Mouse (Mus musculus): Measurements from ENCODE around the gene Cnnm4. TPM values are rescaled to one million over a fixed set of nuclear protein-coding genes. Genes with fewer than 3 reads are reported as not detected.
"Not testable (repeated sequence)": the region's sequence is repeated elsewhere in the genome, so short reads cannot be mapped to it uniquely, and the experiment has no call there.

Gene Cnnm4
- polyA plus RNA-seq, 1 experiment from 2014 or later = 17.7 TPM

DNA sequence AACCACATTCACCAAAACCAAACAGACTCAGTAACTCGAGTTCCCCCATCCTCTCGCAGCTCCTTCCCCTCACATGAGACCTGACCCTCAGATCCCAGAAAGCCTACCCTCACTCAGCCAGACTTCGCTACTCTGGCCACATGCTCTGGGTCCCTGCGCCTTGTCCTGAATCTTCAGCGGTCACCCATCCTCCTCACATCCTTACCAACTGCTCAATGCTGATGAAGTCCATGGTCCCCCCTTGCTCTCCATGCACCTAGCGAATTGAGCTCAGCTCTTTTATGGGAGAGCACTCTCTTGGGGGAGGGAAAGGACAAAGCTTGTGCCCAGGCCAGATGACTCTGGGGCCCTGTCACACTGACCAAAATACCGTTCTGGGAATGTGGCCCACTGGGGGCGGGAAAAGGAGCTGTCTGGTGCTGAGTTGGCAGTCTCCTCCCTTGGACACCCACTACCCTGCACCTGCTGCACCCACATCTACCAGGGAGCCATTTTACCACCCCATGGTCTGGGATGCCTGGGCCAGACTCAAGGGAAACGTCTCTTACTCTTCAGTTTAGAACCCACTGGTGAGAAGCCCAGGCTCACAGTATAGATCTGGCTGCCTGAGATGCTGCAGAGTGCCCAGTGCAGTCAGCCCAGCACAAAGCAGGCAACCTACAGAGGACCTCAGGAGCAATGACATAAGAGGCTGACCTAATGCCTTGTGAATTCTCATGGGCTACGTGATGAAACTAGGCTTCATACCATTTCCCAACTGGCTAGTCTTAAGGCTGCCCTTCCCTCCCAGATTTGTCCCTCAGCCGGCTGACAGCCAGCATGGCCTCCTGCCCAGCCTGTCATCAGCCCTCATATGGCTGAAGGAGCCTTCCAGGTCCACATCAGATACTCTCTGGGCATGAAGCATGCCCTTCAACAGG, 64.3 kb downstream of the Cnnm4 start:
- WGBS = 81% methylated on average over 11 of the region's 11 CpGs
- Histone ChIP-seq H3K4me2 (no peak overlapping the region), H3K9ac (no peak overlapping the region), H3K27ac (no peak overlapping the region), H3K27me3 (replicated peaks) (no peaks in the 10 kb centered on the region), H3K4me3 (replicated peaks) (no peak overlapping the region), H3K9me3 (no peaks in the 10 kb centered on the region), H3K36me3 (peaks cover 12% of the 10 kb centered on the region), H3K4me1 (0 out of 2 replicates have a peak, but pooled peaks cover 4% of the 10 kb centered on the region)
- no peak for ATAC-seq (ENCODE audit: insufficient read depth, low FRiP score, low read depth)

GRCm38 (mm10) chr1:36536397-36536728, 64.9 kb downstream of the Cnnm4 start:
- H3K36me3 ChIP-seq = peaks cover 16% of the 10 kb centered on the region
- H3K4me3 ChIP-seq (replicated peaks) = no peak overlapping the region
- H3K9ac ChIP-seq = no peak overlapping the region
- no peak overlapping the region for H3K4me2 ChIP-seq
- no peak for ATAC-seq (ENCODE audit: insufficient read depth, low FRiP score, low read depth)
- H3K9me3 ChIP-seq = no peaks in the 10 kb centered on the region
- 53% methylated on average over 8 of the region's 8 CpGs for WGBS
- H3K4me1 ChIP-seq = 0 out of 2 replicates have a peak, but pooled peaks cover 2% of the 10 kb centered on the region
- no peaks in the 10 kb centered on the region for H3K27me3 ChIP-seq (replicated peaks)
- no peak overlapping the region for H3K27ac ChIP-seq

DNA sequence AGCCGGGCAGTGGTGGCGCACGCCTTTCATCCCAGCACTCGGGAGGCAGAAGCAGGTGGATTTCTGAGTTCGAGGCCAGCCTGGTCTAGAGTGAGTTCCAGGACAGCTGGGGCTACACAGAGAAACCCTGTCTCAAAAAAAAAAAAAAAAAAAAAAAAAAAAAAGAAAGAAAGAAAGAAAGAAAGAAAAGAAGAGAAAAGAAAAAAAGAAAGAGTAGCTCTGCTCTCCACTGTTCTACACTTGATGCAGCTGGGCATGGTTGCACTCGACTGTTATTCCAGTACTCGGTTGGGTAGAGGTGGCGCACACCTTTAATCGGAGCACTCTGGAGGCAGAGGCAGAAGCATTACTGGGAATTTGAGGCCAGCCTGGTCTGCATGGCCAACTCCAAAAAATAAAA, 65.4 kb downstream of the Cnnm4 start, which contains the start of gene Ankrd23:
Gene Ankrd23 (minus strand): TSS at position 101 of the 400 bp plus-strand sequence.
- 88% methylated on average over 9 of the region's 9 CpGs for WGBS
- peaks cover 21% of the 10 kb centered on the region for H3K36me3 ChIP-seq
- not testable (repeated sequence) for H3K27me3 ChIP-seq (replicated peaks); ATAC-seq (ENCODE audit: insufficient read depth, low FRiP score, low read depth); H3K9ac ChIP-seq; H3K4me1 ChIP-seq; H3K4me2 ChIP-seq; H3K4me3 ChIP-seq (replicated peaks); H3K27ac ChIP-seq; H3K9me3 ChIP-seq

GRCm38 (mm10) chr1:36538727-36539126, 67.3 kb downstream of the Cnnm4 start:
- no peak overlapping the region for H3K9ac ChIP-seq
- 79% methylated on average over 4 of the region's 4 CpGs for WGBS
- ATAC-seq (ENCODE audit: insufficient read depth, low FRiP score, low read depth) = no peak
- H3K36me3 ChIP-seq = peaks cover 27% of the 10 kb centered on the region
- no peak overlapping the region for H3K4me3 ChIP-seq (replicated peaks)
- H3K27me3 ChIP-seq (replicated peaks) = no peaks in the 10 kb centered on the region
- no peak overlapping the region for H3K4me2 ChIP-seq
- H3K4me1 ChIP-seq = no peaks in the 10 kb centered on the region
- no peak overlapping the region for H3K27ac ChIP-seq
- H3K9me3 ChIP-seq = no peaks in the 10 kb centered on the region

GRCm38 (mm10) chr1:36539186-36539585, 67.8 kb downstream of the Cnnm4 start, which contains the start of gene Gm42417:
TSS of gene Gm42417 (minus strand) at chr1:36539429.
- 35% methylated on average over 9 of the region's 9 CpGs for WGBS
- H3K27ac ChIP-seq = no peak within 1 kb of the TSS
- ATAC-seq (ENCODE audit: insufficient read depth, low FRiP score, low read depth) = peak; percentile 81

DNA sequence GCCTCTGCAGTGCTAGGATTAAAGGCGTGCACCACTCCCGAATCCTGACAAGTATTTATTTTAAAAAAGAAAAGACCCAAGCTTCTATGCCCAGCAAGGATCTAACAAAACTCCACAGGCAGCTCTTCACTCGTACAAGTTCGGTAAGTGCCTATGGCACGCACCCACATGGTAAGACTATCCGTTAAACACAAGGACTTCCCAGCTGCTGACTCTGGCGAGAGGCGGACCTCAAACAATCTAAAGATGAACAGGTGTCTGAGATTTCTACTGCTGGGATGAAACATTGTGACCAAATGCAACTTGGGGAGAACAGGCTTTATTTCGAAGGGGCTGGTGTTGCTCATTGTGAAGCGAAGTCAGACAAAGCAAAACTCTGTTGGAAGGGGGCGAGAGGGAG, 68.7 kb downstream of the Cnnm4 start:
- Histone ChIP-seq H3K4me1 (no peaks in the 10 kb centered on the region), H3K27ac (no peak overlapping the region), H3K9me3 (no peaks in the 10 kb centered on the region), H3K4me2 (no peak overlapping the region), H3K36me3 (peaks cover 27% of the 10 kb centered on the region), H3K9ac (no peak overlapping the region), H3K4me3 (replicated peaks) (no peak overlapping the region), H3K27me3 (replicated peaks) (no peaks in the 10 kb centered on the region)
- no peak for ATAC-seq (ENCODE audit: insufficient read depth, low FRiP score, low read depth)
- WGBS = 86% methylated on average over 11 of the region's 11 CpGs

More at GRCm38 (mm10) chr1:36539186-36539585, 67.8 kb downstream of the Cnnm4 start, which contains the start of gene Gm42417:
- Histone ChIP-seq H3K36me3 (peaks cover 27% of the 10 kb centered on the region), H3K4me2 (no peak within 1 kb of the TSS), H3K4me1 (no peaks in the 10 kb centered on the region), H3K9ac (no peak within 1 kb of the TSS), H3K27me3 (replicated peaks) (no peaks in the 10 kb centered on the region), H3K4me3 (replicated peaks) (no peak within 1 kb of the TSS), H3K9me3 (no peaks in the 10 kb centered on the region)

DNA sequence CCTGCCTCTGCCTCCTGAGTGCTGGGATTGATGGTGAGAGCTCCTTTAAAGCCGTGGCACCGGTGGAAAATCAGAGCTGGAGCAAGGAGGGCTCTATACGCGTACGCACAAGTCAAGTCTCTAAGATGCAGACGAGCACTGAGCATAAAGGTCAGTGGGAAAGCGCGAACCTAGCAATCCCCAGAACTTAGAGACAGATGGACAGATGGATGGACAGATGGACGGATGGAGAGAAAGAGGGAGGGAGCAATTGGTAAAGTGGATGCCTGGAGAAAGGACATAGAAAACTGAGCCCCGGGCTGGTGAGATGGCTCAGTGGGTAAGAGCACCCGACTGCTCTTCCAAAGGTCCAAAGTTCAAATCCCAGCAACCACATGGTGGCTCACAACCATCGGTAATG, 69.4 kb downstream of the Cnnm4 start:
- Histone ChIP-seq H3K4me2 (no peak overlapping the region), H3K27me3 (replicated peaks) (no peaks in the 10 kb centered on the region), H3K27ac (no peak overlapping the region), H3K4me3 (replicated peaks) (no peak overlapping the region), H3K9me3 (no peaks in the 10 kb centered on the region), H3K4me1 (no peaks in the 10 kb centered on the region; the same call in 1 of the 2 replicates), H3K9ac (no peak overlapping the region), H3K36me3 (peaks cover 27% of the 10 kb centered on the region)
- 94% methylated on average over 12 of the region's 12 CpGs for WGBS
- ATAC-seq (ENCODE audit: insufficient read depth, low FRiP score, low read depth) = no peak

- no peaks in the 10 kb centered on the region for H3K27me3 ChIP-seq (replicated peaks)
- ATAC-seq (ENCODE audit: insufficient read depth, low FRiP score, low read depth) = no peak
- 95% methylated on average over 16 of the region's 16 CpGs for WGBS
- H3K4me3 ChIP-seq (replicated peaks) = no peak overlapping the region
- no peak overlapping the region for H3K4me2 ChIP-seq
- H3K9me3 ChIP-seq = no peaks in the 10 kb centered on the region
- no peaks in the 10 kb centered on the region; the same call in 1 of the 2 replicates for H3K4me1 ChIP-seq
- peaks cover 27% of the 10 kb centered on the region for H3K36me3 ChIP-seq
- no peak overlapping the region for H3K9ac ChIP-seq
- H3K27ac ChIP-seq = no peak overlapping the region
Observed at GRCm38 (mm10) chr1:36541844-36542243, 70.4 kb downstream of the Cnnm4 start.

DNA sequence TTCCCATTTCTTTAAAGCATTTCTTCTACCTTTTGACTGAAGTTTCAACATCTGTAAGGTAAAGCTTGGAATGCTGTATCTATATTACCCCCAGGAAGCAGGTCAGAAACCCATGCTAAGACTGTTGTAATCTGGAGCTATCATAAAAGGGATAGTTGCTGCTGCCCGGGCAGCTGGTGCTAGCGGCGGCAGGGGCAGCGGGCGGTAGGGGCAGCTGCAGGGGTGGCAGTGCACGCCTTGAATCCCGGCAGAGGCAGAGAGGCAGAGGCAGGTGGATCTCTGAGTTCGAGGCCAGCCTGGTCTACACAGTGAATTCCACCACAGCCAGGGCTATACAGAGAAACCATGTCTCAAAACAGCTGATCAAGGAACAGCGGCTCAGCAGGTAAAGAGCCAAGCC, 71.5 kb downstream of the Cnnm4 start:
- Histone ChIP-seq H3K4me1 (peaks cover 6% of the 10 kb centered on the region), H3K36me3 (peaks cover 23% of the 10 kb centered on the region), H3K9me3 (no peaks in the 10 kb centered on the region), H3K27ac (no peak overlapping the region), H3K27me3 (replicated peaks) (no peaks in the 10 kb centered on the region), H3K4me3 (replicated peaks) (no peak overlapping the region), H3K9ac (no peak overlapping the region), H3K4me2 (no peak overlapping the region)
- ATAC-seq (ENCODE audit: insufficient read depth, low FRiP score, low read depth) = no peak
- 92% methylated on average over 9 of the region's 9 CpGs for WGBS

GRCm38 (mm10) chr1:36545382-36545781, 74.0 kb downstream of the Cnnm4 start:
- 63% methylated on average over 2 of the region's 2 CpGs for WGBS
- H3K36me3 ChIP-seq = peaks cover 33% of the 10 kb centered on the region
- no peaks in the 10 kb centered on the region for H3K9me3 ChIP-seq
- H3K4me2 ChIP-seq = peak overlapping the region; percentile 80
- H3K4me3 ChIP-seq (replicated peaks) = no peak overlapping the region
- no peaks in the 10 kb centered on the region for H3K27me3 ChIP-seq (replicated peaks)
- ATAC-seq (ENCODE audit: insufficient read depth, low FRiP score, low read depth) = no peak
- no peak overlapping the region for H3K27ac ChIP-seq
- peaks cover 21% of the 10 kb centered on the region for H3K4me1 ChIP-seq
- no peak overlapping the region for H3K9ac ChIP-seq

DNA sequence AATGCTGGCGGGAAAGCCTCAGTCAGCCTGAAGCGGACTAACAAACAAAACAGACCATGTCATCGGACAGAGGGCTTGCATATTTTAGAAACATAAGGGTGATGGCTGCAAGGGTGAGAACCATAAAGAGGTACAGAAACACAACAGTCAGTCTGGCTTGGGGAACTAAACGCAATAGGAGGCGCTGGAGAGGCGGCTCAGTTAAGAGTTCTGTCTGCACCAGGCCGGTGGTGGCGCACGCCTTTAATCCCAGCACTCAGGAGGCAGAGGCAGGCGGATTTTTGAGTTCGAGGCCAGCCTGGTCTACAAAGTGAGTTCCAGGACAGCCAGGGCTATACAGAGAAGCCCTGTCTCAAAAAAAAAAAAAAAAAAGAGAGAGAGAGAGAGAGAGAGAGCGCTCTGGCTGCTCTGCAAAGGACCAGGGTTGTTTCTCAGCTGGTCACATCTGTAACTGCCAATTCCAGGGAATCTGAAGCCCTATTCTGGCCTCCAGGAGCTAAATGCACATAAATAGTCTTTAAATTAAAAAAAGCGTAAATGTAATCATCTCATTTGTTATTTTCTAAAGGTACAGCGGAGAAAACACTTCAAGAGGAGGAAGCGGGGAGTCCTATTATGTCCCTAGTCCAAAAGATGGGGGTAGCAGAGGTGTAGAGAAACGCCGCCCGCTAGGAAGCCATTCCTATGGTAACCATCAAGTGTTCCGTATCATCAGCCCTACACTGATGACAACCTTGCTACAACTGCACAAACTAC, 74.6 kb downstream of the Cnnm4 start:
- Histone ChIP-seq H3K27me3 (replicated peaks) (no peaks in the 10 kb centered on the region), H3K27ac (no peak overlapping the region), H3K36me3 (peaks cover 34% of the 10 kb centered on the region), H3K4me2 (peak overlapping the region; percentile 80), H3K4me1 (peaks cover 21% of the 10 kb centered on the region), H3K9ac (0 out of 2 replicates have a peak overlapping the region, but pooled peaks have one; percentile 49), H3K4me3 (replicated peaks) (peak overlapping the region; percentile 66), H3K9me3 (no peaks in the 10 kb centered on the region)
- WGBS = 69% methylated on average over 19 of the region's 19 CpGs
- no peak for ATAC-seq (ENCODE audit: insufficient read depth, low FRiP score, low read depth)

All from stomach, embryonic 15.5 days (tissue).